Mouse (Mus musculus) hindbrain, embryonic 12.5 days (tissue): ENCODE data around the gene Smim24. TPM values are rescaled to one million over a fixed set of nuclear protein-coding genes. Genes with fewer than 3 reads are reported as not detected.
A peak's percentile ranks its signal among the peaks of the same experiment; 100 is the strongest.

Experiments
- ATAC-seq: fragments of 200-750 bp; cut with Nextera tagmentation; 2 replicates; pipeline ENCODE4 v1.8.0; 2017; ENCODE audit warnings: moderate TSS enrichment; ENCODE audit not compliant: low FRiP score
- H3K27ac ChIP-seq: fragments of 300-500 bp; sonication (generic); 2 replicates; pipeline ENCODE4 v1.5.1; 2016; ENCODE audit warnings: mild to moderate bottlenecking
- H3K27me3 ChIP-seq: fragments of 300-500 bp; sonication (generic); 2 replicates; pipeline ENCODE4 v1.6.1; 2016; ENCODE audit warnings: mild to moderate bottlenecking
- H3K36me3 ChIP-seq: fragments of 300-500 bp; sonication (generic); 2 replicates; pipeline ENCODE4 v1.6.1; 2016; ENCODE audit warnings: mild to moderate bottlenecking
- H3K4me1 ChIP-seq: fragments of 300-500 bp; sonication (generic); 2 replicates; pipeline ENCODE4 v1.6.1; 2016
- H3K4me2 ChIP-seq: fragments of 300-500 bp; sonication (generic); replicated peaks from 2 replicates; pipeline ENCODE4 v1.6.1; 2016; ENCODE audit warnings: mild to moderate bottlenecking
- H3K4me3 ChIP-seq: fragments of 300-500 bp; sonication (generic); 2 replicates; pipeline ENCODE4 v1.5.1; 2016; ENCODE audit warnings: mild to moderate bottlenecking
- H3K9ac ChIP-seq: fragments of 300-500 bp; sonication (generic); 2 replicates; pipeline ENCODE4 v1.6.1; 2016; ENCODE audit warnings: mild to moderate bottlenecking, moderate library complexity
- H3K9me3 ChIP-seq: fragments of 300-500 bp; sonication (generic); replicated peaks from 2 replicates; pipeline ENCODE4 v1.6.1; 2016; ENCODE audit warnings: mild to moderate bottlenecking
- WGBS: fragments of 180-500 bp; shearing (Covaris S2); methylation state at CpG from one replicate; pipeline ENCODE4 v1.1.7; 2016; 5-methylcytosine and 5-hydroxymethylcytosine counted together
- polyA plus RNA-seq: library from polyadenylated mRNA; unstranded; fragments of >200 nt; fragmentation: Nextera tagmentation; extraction: Ambion mirVana; gene quantifications from 2 replicates; pipeline ENCODE4 v1.2.1, GENCODE M21; 2016

Smim24 gene
- polyA plus RNA-seq, 1 experiment from 2014 or later, result 2.7 TPM

GRCm38 (mm10) chr10:81400371-81401204, 7.7 kb downstream of the Smim24 start:
- no peak overlapping the region for H3K4me3 ChIP-seq
- whole genome bisulfite sequencing, result 44% methylated on average over 22 of the region's 22 CpGs
- peaks cover 69% of the 10 kb centered on the region for H3K4me1 ChIP-seq
- peaks cover 15% of the 10 kb centered on the region for H3K27me3 ChIP-seq
- H3K27ac ChIP-seq, result peak overlapping the region; percentile 94
- H3K4me2 ChIP-seq, result peak overlapping the region; percentile 26
- no peaks in the 10 kb centered on the region for H3K9me3 ChIP-seq
- H3K36me3 ChIP-seq, result peaks cover 30% of the 10 kb centered on the region
- ATAC-seq, result no peak
- H3K9ac ChIP-seq, result peak overlapping the region; percentile 38

DNA sequence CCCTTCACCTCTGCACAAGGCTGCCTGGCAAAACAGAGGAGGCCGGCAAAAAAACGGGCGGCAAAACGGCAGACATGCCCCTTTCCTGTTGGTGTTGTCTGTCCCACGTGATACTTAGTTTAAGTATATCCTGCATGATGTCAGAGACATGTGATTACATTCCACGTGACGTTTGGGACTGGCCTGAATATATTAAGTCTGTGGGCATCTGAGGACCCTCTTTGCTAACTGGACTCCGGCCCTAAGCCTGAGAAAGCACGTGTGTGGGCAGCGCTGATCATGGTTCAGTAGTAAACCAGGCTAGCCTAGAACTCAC, 8.3 kb downstream of the Smim24 start:
- no peak overlapping the region for H3K9ac ChIP-seq
- peak overlapping the region; percentile 26; the same call in 1 of the 2 replicates for H3K4me2 ChIP-seq
- H3K27me3 ChIP-seq, result peaks cover 19% of the 10 kb centered on the region
- peak overlapping the region; percentile 94 for H3K27ac ChIP-seq
- no peaks in the 10 kb centered on the region for H3K9me3 ChIP-seq
- H3K36me3 ChIP-seq, result peaks cover 35% of the 10 kb centered on the region
- H3K4me3 ChIP-seq, result no peak overlapping the region
- no peak for ATAC-seq
- WGBS, result 27% methylated on average over 10 of the region's 10 CpGs
- peaks cover 69% of the 10 kb centered on the region for H3K4me1 ChIP-seq

DNA sequence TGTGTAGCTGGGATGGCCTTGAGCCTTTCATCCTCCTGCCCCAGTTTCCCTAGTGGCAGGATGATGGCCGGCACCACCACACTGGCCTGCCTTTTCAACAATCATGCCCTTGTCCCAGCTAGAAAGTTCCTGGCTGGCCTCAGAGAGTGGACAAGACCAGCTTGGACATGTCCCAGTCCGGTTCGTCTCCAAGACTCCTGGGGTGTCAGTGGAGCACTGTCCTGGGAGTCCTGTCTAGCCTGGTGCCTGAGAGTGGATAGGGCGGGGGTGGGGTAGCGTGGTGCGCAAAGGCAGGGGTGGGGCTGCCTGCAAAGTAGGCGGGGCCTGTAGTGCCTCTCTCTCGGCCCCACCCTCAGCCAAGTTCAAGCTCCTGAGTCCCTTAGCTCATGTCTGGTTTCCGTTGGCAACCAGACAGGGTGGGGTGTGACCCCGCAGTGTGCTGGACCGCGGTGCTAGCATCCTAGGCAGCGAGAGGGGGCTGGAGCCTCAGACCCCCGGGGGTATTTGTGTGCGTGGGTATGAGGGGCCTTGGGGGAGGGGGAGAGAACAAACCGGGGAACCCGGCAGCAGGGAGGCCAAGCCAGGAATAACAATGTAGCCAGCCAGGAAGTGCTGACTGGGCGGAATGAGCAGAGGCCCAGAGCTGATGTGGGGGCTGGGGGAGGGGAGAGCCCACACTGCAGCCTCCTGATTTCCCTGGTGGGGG, 8.8 kb downstream of the Smim24 start:
- 3% methylated on average over 18 of the region's 18 CpGs for WGBS
- ATAC-seq, result peak; percentile 76
- peak overlapping the region; percentile 26 for H3K4me2 ChIP-seq
- H3K36me3 ChIP-seq, result peaks cover 35% of the 10 kb centered on the region
- H3K27ac ChIP-seq, result peak overlapping the region; percentile 94
- peaks cover 25% of the 10 kb centered on the region for H3K27me3 ChIP-seq
- H3K9me3 ChIP-seq, result no peaks in the 10 kb centered on the region
- peak overlapping the region; percentile 39 for H3K9ac ChIP-seq
- peaks cover 69% of the 10 kb centered on the region for H3K4me1 ChIP-seq
- H3K4me3 ChIP-seq, result 0 out of 2 replicates have a peak overlapping the region, but pooled peaks have one; percentile 5

DNA sequence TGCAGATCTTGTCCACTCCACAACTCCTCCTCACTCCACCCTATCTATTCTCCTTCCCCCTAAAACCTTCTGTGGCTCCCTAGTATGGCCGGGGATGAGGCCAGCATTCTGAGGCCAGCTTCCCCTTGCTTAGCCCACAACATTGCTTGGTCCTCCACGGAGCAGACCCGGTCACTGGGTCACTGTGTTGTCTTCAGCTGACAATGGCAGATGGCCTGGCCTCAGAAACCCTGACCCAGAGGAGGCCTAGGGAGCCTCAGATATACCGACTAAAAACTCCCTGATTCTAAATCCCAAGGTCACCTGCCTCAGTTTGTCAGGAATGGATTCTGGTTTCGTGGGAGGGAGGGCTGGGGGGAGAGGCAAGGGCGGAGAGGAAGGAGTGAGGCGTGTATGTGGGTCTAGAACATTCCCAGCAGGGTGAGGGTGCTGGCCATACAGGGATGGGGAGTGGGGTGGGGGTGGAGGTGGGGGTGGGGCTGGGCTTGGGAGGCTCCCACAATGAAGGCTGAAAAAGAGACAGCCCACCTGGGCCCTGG, 9.4 kb downstream of the Smim24 start:
- Histone ChIP-seq H3K4me3 (no peak overlapping the region), H3K4me2 (peak overlapping the region; percentile 26), H3K27me3 (peaks cover 29% of the 10 kb centered on the region), H3K4me1 (peaks cover 69% of the 10 kb centered on the region), H3K36me3 (peaks cover 35% of the 10 kb centered on the region), H3K27ac (peak overlapping the region; percentile 94), H3K9ac (peak overlapping the region; percentile 50; the same call in 1 of the 2 replicates), H3K9me3 (no peaks in the 10 kb centered on the region)
- no peak for ATAC-seq
- 9% methylated on average over 7 of the region's 7 CpGs for WGBS

DNA sequence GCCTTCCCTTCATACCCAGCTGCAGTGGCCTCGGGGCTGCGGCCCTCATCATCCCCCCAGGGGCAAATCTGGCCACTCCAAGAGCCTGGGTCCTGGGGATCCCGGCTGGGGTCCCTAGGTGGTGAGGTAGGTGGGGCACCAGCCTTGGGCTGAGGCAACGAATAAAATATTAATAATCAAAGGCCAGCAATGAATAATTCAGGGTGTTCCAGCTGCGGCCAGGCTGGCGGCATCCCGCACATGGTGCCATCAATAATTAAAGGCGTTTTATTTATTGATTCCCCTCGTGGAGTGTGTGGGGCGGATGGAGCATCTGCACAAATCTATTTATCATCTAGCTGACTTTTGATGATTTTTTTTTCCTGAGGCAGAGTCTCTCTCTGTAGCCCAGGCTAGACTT, 10.7 kb downstream of the Smim24 start:
- Histone ChIP-seq H3K9ac (peak overlapping the region; percentile 50; the same call in 1 of the 2 replicates), H3K27me3 (peaks cover 38% of the 10 kb centered on the region), H3K36me3 (peaks cover 35% of the 10 kb centered on the region), H3K4me3 (no peak overlapping the region), H3K9me3 (no peaks in the 10 kb centered on the region), H3K4me2 (peak overlapping the region; percentile 26; the same call in 1 of the 2 replicates), H3K27ac (peak overlapping the region; percentile 94), H3K4me1 (peaks cover 72% of the 10 kb centered on the region)
- WGBS, result 38% methylated on average over 10 of the region's 10 CpGs
- no peak for ATAC-seq

- H3K4me1 ChIP-seq, result peaks cover 77% of the 10 kb centered on the region
- WGBS, result 23% methylated on average over 9 of the region's 9 CpGs
- peaks cover 34% of the 10 kb centered on the region for H3K36me3 ChIP-seq
- H3K4me3 ChIP-seq, result no peak overlapping the region
- no peak overlapping the region for H3K27ac ChIP-seq
- H3K9me3 ChIP-seq, result no peaks in the 10 kb centered on the region
- no peak overlapping the region for H3K9ac ChIP-seq
- no peak overlapping the region for H3K4me2 ChIP-seq
- H3K27me3 ChIP-seq, result peaks cover 43% of the 10 kb centered on the region
- no peak for ATAC-seq
These were observed 11.2 kb downstream of the Smim24 start for GRCm38 (mm10) chr10:81404082-81404481.

- Histone ChIP-seq H3K4me1 (peaks cover 77% of the 10 kb centered on the region), H3K27ac (no peak overlapping the region; the same call in 1 of the 2 replicates), H3K4me2 (no peak overlapping the region), H3K4me3 (no peak overlapping the region), H3K9ac (no peak overlapping the region), H3K36me3 (peaks cover 28% of the 10 kb centered on the region), H3K9me3 (no peaks in the 10 kb centered on the region), H3K27me3 (peaks cover 42% of the 10 kb centered on the region)
- no peak for ATAC-seq
- 48% methylated on average over 18 of the region's 18 CpGs for WGBS
These were observed 11.9 kb downstream of the Smim24 start for GRCm38 (mm10) chr10:81404720-81405119.

GRCm38 (mm10) chr10:81405588-81406201, 12.8 kb downstream of the Smim24 start:
- WGBS, result 50% methylated on average over 13 of the region's 13 CpGs
- H3K27me3 ChIP-seq, result peaks cover 40% of the 10 kb centered on the region
- H3K27ac ChIP-seq, result no peak overlapping the region
- peaks cover 76% of the 10 kb centered on the region for H3K4me1 ChIP-seq
- no peaks in the 10 kb centered on the region for H3K9me3 ChIP-seq
- ATAC-seq, result no peak
- peak overlapping the region; percentile 43; the same call in 1 of the 2 replicates for H3K4me2 ChIP-seq
- no peak overlapping the region for H3K4me3 ChIP-seq
- H3K36me3 ChIP-seq, result peaks cover 19% of the 10 kb centered on the region
- H3K9ac ChIP-seq, result no peak overlapping the region

DNA sequence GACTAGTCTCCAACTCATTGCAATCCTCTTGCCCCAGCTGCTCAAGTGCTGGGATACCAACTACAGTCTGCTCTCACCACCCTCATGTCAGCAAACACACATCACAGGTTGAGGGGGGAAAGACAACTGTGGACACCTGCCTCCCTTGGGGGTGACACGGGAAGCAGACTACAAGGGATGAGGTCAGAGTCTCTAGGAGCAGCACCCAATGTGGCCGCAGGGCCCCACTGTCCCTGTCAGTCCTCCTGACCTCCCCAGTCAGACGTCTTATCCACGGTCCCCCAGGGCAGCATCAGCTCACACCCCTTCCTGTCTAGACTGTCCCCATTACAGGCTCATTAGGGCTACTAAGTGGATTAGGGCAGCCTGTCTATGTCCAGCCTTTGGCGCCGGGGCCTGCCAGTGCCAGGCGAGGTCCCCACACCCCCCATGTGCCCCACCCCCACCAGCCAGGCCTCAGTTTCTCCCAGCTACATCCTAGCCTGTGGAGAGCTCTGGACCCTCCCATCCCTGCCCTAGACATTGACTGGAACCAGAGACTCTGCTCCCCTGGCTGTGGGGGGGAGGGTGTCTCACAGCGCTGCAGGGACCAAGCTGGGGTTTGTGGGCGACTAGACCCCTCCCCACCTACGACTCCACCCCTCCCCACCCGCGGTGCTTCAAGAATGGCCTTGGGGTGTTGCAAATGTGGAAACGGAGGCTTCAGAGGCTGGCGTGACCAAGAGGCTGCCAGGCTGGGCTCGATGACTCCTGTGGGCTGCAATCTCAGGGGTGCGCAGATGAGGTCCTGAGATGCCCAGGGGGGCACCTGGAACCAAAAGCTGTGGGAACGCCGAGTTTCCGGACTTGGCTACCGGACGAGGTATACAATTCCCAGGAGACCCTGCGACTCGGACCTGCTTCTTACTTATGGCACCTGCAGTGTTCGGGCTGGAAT, 13.9 kb downstream of the Smim24 start:
- 26% methylated on average over 24 of the region's 24 CpGs for WGBS
- ATAC-seq, result no peak
- no peaks in the 10 kb centered on the region for H3K9me3 ChIP-seq
- H3K4me3 ChIP-seq, result peak overlapping the region; percentile 12
- no peak overlapping the region for H3K27ac ChIP-seq
- peaks cover 40% of the 10 kb centered on the region for H3K27me3 ChIP-seq
- H3K9ac ChIP-seq, result peak overlapping the region; percentile 51
- peaks cover 75% of the 10 kb centered on the region for H3K4me1 ChIP-seq
- H3K4me2 ChIP-seq, result peak overlapping the region; percentile 43
- H3K36me3 ChIP-seq, result peaks cover 19% of the 10 kb centered on the region

DNA sequence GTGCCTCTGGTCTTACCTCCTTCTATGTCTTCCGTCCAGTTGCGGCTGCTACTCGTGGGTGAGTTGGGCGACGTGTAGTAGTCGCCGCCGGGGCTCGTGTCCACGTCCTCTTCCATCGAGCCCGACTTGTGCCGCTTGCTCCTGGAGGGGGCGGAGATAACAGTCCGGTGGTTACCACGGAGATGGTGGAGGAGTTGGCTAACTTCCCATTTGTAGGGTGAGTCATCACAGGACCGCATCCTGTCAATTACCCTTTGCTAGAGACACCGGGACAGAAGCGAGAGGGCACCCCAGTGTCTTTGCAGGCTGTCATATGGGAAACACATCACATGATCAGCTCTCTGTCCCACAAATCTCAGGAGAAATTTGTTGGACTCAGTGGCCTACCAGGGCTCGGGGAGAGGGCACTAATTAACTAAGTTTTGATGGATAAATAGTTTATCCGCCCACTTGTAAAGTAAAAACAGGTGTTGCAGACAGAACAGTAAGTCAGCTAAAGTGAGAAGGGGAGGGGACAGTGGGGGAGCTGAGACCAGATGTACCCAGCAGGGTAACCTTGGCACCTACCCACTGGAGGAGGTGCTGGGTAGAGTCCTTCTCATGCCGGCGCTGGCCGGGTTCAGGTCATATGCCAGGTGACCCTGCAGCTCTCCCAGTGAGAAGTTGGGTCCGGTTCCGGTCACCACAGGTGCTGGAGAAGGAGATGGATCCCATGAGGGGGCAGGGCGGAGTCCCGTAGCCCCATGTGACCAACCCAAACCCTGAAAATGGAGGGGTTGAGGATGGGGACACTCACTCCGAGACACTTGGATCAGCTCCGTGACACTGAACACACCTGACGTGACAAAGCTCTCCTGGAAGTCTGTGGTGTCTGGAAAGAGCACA, 14.9 kb downstream of the Smim24 start:
- WGBS, result 26% methylated on average over 31 of the region's 31 CpGs
- Histone ChIP-seq H3K4me3 (peak overlapping the region; percentile 12; the same call in 1 of the 2 replicates), H3K27ac (peak overlapping the region; percentile 50), H3K9ac (peak overlapping the region; percentile 51), H3K4me1 (peaks cover 75% of the 10 kb centered on the region), H3K4me2 (peak overlapping the region; percentile 43), H3K27me3 (peaks cover 40% of the 10 kb centered on the region), H3K9me3 (no peaks in the 10 kb centered on the region), H3K36me3 (peaks cover 19% of the 10 kb centered on the region)
- ATAC-seq, result no peak
